Mouse (Mus musculus): ENCODE results near the gene Zfp810. TPM values are rescaled to one million over a fixed set of nuclear protein-coding genes. Genes with fewer than 3 reads are reported as not detected.

Gene Zfp810
- 12.7 and 13.3 TPM in 2 replicates for polyA plus RNA-seq (2012; rRNA removed)

GRCm38 (mm10) chr9:22307156-22307919, at the start of gene Zfp810:
Gene Zfp810 (minus strand): TSS chr9:22307648.
- peak; percentile 98 for DNase-seq
- no peaks in the 10 kb centered on the region for H3K27me3 ChIP-seq (replicated peaks; ENCODE audit: control insufficient read depth, insufficient read depth, low read length)
- peak within 1 kb of the TSS; percentile 99 for H3K4me3 ChIP-seq (ENCODE audit: insufficient read depth, low read depth, low read length)
- peak; percentile 35 for TF ChIP-seq POLR2A (IDR thresholded peaks at IDR 0.05; ENCODE audit: low read depth, low read length)
- no peak for TF ChIP-seq CTCF (conservative IDR thresholded peaks at IDR 0.05; ENCODE audit: insufficient read depth, insufficient read length, low read depth, low read length)
- under 1% methylated on average over 56 of the region's 56 CpGs for WGBS
- peaks cover 2% of the 10 kb centered on the region for H3K36me3 ChIP-seq (ENCODE audit: control insufficient read depth, insufficient read depth, low read length)
- peaks cover 22% of the 10 kb centered on the region; the same call in 1 of the 2 replicates for H3K4me1 ChIP-seq (ENCODE audit: control insufficient read depth, insufficient read depth, low read length)
- H3K27ac ChIP-seq (ENCODE audit: insufficient read depth, low read depth, low read length): peak within 1 kb of the TSS; percentile 96

- WGBS: 96% methylated on average over 3 of the region's 3 CpGs
- TF ChIP-seq CTCF (conservative IDR thresholded peaks at IDR 0.05; ENCODE audit: insufficient read depth, insufficient read length, low read depth, low read length): no peak
- no peak for TF ChIP-seq POLR2A (IDR thresholded peaks at IDR 0.05; ENCODE audit: low read depth, low read length)
- no peaks in the 10 kb centered on the region for H3K36me3 ChIP-seq (ENCODE audit: control insufficient read depth, insufficient read depth, low read length)
- DNase-seq: no peak
- no peak overlapping the region for H3K27ac ChIP-seq (ENCODE audit: insufficient read depth, low read depth, low read length)
- no peaks in the 10 kb centered on the region for H3K27me3 ChIP-seq (replicated peaks; ENCODE audit: control insufficient read depth, insufficient read depth, low read length)
- no peak overlapping the region for H3K4me3 ChIP-seq (ENCODE audit: insufficient read depth, low read depth, low read length)
- H3K4me1 ChIP-seq (ENCODE audit: control insufficient read depth, insufficient read depth, low read length): no peaks in the 10 kb centered on the region
These were observed 48.5 kb upstream of the Zfp810 start for GRCm38 (mm10) chr9:22355919-22356318.

GRCm38 (mm10) chr9:22353901-22354300, 46.5 kb upstream of the Zfp810 start:
- no peaks in the 10 kb centered on the region for H3K27me3 ChIP-seq (replicated peaks; ENCODE audit: control insufficient read depth, insufficient read depth, low read length)
- no peaks in the 10 kb centered on the region for H3K36me3 ChIP-seq (ENCODE audit: control insufficient read depth, insufficient read depth, low read length)
- 80% methylated on average over 5 of the region's 5 CpGs for WGBS

GRCm38 (mm10) chr9:22353465-22353864, 46.0 kb upstream of the Zfp810 start:
- H3K4me3 ChIP-seq (ENCODE audit: insufficient read depth, low read depth, low read length): no peak overlapping the region
- WGBS: 91% methylated on average over 5 of the region's 5 CpGs

More at GRCm38 (mm10) chr9:22353901-22354300, 46.5 kb upstream of the Zfp810 start:
- H3K4me3 ChIP-seq (ENCODE audit: insufficient read depth, low read depth, low read length): no peak overlapping the region
- TF ChIP-seq CTCF (conservative IDR thresholded peaks at IDR 0.05; ENCODE audit: insufficient read depth, insufficient read length, low read depth, low read length) (no peak), POLR2A (IDR thresholded peaks at IDR 0.05; ENCODE audit: low read depth, low read length) (no peak)
- no peak for DNase-seq
- no peak overlapping the region for H3K27ac ChIP-seq (ENCODE audit: insufficient read depth, low read depth, low read length)
- H3K4me1 ChIP-seq (ENCODE audit: control insufficient read depth, insufficient read depth, low read length): no peaks in the 10 kb centered on the region

GRCm38 (mm10) chr9:22340331-22340730, 32.9 kb upstream of the Zfp810 start:
- H3K36me3 ChIP-seq (ENCODE audit: control insufficient read depth, insufficient read depth, low read length): no peaks in the 10 kb centered on the region
- TF ChIP-seq CTCF (conservative IDR thresholded peaks at IDR 0.05; ENCODE audit: insufficient read depth, insufficient read length, low read depth, low read length): no peak
- no peak for TF ChIP-seq POLR2A (IDR thresholded peaks at IDR 0.05; ENCODE audit: low read depth, low read length)
- H3K4me3 ChIP-seq (ENCODE audit: insufficient read depth, low read depth, low read length): no peak overlapping the region
- 93% methylated on average over 1 of the region's 1 CpGs for WGBS
- no peaks in the 10 kb centered on the region for H3K4me1 ChIP-seq (ENCODE audit: control insufficient read depth, insufficient read depth, low read length)
- no peak overlapping the region for H3K27ac ChIP-seq (ENCODE audit: insufficient read depth, low read depth, low read length)
- DNase-seq: no peak
- H3K27me3 ChIP-seq (replicated peaks; ENCODE audit: control insufficient read depth, insufficient read depth, low read length): no peaks in the 10 kb centered on the region

More at GRCm38 (mm10) chr9:22353465-22353864, 46.0 kb upstream of the Zfp810 start:
- no peak for DNase-seq
- Histone ChIP-seq H3K27me3 (replicated peaks; ENCODE audit: control insufficient read depth, insufficient read depth, low read length) (no peaks in the 10 kb centered on the region), H3K36me3 (ENCODE audit: control insufficient read depth, insufficient read depth, low read length) (no peaks in the 10 kb centered on the region), H3K27ac (ENCODE audit: insufficient read depth, low read depth, low read length) (no peak overlapping the region), H3K4me1 (ENCODE audit: control insufficient read depth, insufficient read depth, low read length) (no peaks in the 10 kb centered on the region)
- 0 out of 2 replicates have a peak, but pooled peaks have one; percentile 8 for TF ChIP-seq CTCF (conservative IDR thresholded peaks at IDR 0.05; ENCODE audit: insufficient read depth, insufficient read length, low read depth, low read length)
- TF ChIP-seq POLR2A (IDR thresholded peaks at IDR 0.05; ENCODE audit: low read depth, low read length): no peak

- no peaks in the 10 kb centered on the region for H3K27me3 ChIP-seq (replicated peaks; ENCODE audit: control insufficient read depth, insufficient read depth, low read length)
- 100% methylated on average over 2 of the region's 2 CpGs for WGBS
- no peaks in the 10 kb centered on the region for H3K4me1 ChIP-seq (ENCODE audit: control insufficient read depth, insufficient read depth, low read length)
- no peak overlapping the region for H3K27ac ChIP-seq (ENCODE audit: insufficient read depth, low read depth, low read length)
- no peak overlapping the region for H3K4me3 ChIP-seq (ENCODE audit: insufficient read depth, low read depth, low read length)
- no peak for DNase-seq
- TF ChIP-seq CTCF (conservative IDR thresholded peaks at IDR 0.05; ENCODE audit: insufficient read depth, insufficient read length, low read depth, low read length) (no peak), POLR2A (IDR thresholded peaks at IDR 0.05; ENCODE audit: low read depth, low read length) (no peak)
- no peaks in the 10 kb centered on the region for H3K36me3 ChIP-seq (ENCODE audit: control insufficient read depth, insufficient read depth, low read length)
These were observed 29.8 kb upstream of the Zfp810 start for GRCm38 (mm10) chr9:22337217-22337616.

All from kidney, adult 2 months (tissue).